Mouse (Mus musculus) bone marrow, adult 2 months (tissue): ENCODE data around the gene Ubl4b. TPM values are rescaled to one million over a fixed set of nuclear protein-coding genes. Genes with fewer than 3 reads are reported as not detected.

Experiments used
- H3K27ac ChIP-seq: fragments of 200-500 bp; 2 replicates; pipeline ENCODE4 v1.5.1; 2012; ENCODE audit warnings: low read depth, mild to moderate bottlenecking, control low read depth, inconsistent platforms, low read length; ENCODE audit not compliant: control insufficient read depth, poor library complexity, insufficient read depth
- H3K4me1 ChIP-seq: fragments of 200-500 bp; 2 replicates; pipeline ENCODE4 v1.6.1; 2011; ENCODE audit warnings: low read length; ENCODE audit not compliant: control insufficient read depth, insufficient read depth
- H3K4me3 ChIP-seq: fragments of 200-500 bp; replicated peaks from 2 replicates; pipeline ENCODE3; 2011; ENCODE audit warnings: mild to moderate bottlenecking, low read depth, low read length, control low read depth; ENCODE audit not compliant: control insufficient read depth
- CTCF ChIP-seq: fragments of 200-500 bp; IDR thresholded peaks from 2 replicates; pipeline ENCODE4 v1.5.1; 2011; ENCODE audit warnings: low read length, control low read depth; ENCODE audit not compliant: control insufficient read depth, insufficient read depth
- POLR2A ChIP-seq: fragments of 200-500 bp; IDR thresholded peaks from 2 replicates; pipeline ENCODE4 v1.6.1; 2011; ENCODE audit warnings: low read depth, mild to moderate bottlenecking, control low read depth, low read length, borderline replicate concordance; ENCODE audit not compliant: control insufficient read depth
- WGBS: fragments of 180-500 bp; shearing (Covaris S2); methylation state at CpG from one replicate; pipeline ENCODE4 v1.1.7; 2018; 5-methylcytosine and 5-hydroxymethylcytosine counted together
- polyA plus RNA-seq: library from polyadenylated mRNA; stranded (reverse); fragments of >200 nt; gene quantifications from 2 replicates; pipeline ENCODE4 v1.2.4, GENCODE M21; 2011; ENCODE audit warnings: low replicate concordance; ENCODE audit not compliant: missing spikeins, insufficient read depth, insufficient read length

Gene Ubl4b
- polyA plus RNA-seq, 1 experiment: not detected

DNA sequence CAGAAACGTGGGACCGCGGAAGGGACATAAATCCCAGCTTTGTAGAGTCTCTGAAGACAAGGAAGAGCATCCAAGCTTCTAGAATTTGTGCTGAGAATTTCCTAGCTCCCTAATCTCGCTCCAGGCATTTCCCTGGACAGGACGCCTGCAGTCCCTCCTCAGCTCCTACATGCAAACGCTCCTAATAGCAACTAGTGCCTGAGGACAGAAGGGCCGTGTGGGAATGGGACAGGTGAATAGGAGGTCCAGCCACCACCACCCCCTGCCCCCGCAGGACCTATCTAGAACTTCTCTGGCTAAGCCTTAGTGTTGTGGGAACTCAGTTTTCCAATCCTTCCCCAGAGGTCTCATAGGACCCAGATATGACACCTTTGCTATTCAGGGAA is 17.4 kb downstream of the Ubl4b start:
- no peaks in the 10 kb centered on the region for H3K4me1 ChIP-seq
- no peak overlapping the region for H3K27ac ChIP-seq
- 47% methylated on average over 8 of the region's 8 CpGs for WGBS
- TF ChIP-seq POLR2A (no peak), CTCF (no peak)
- no peak overlapping the region for H3K4me3 ChIP-seq

DNA sequence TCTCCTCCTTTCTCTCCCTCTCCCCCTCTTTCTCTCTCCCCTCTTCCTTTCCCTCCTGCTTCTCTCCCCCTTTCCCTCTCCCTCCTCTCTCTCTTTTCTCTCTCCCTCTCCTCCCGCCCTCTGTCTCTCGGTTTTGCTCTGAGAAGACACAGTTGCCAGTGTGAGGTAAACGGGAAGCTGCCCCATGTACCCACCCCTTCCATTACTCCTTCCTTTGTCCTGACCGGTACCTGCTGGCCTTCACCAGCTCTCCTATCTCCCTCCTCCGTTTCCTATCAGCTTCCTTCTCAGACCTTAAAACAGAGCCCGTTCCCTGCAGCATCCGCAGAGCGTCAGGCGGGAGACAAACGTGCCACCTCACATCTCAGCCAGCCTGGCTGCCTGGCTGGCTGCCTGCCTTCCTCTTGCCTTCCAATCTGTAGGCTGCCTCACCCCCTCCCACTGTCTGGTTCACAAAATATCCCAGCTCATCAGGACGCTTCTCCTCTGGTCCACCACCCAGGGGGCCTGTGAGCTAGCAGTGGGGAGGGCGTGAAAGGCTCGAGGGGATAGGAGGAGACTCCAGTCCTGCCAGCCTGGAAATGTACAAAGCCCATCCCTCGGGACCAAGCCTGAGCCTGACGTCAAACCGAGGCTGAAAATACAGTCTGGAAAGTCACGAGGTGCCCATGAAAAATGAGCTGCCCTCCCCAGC is 17.9 kb downstream of the Ubl4b start:
- Histone ChIP-seq H3K4me3 (no peak overlapping the region), H3K4me1 (no peaks in the 10 kb centered on the region), H3K27ac (no peak overlapping the region)
- 12% methylated on average over 17 of the region's 17 CpGs for WGBS
- TF ChIP-seq POLR2A (no peak), CTCF (no peak)

GRCm38 (mm10) chr3:107534951-107535350 is 19.9 kb downstream of the Ubl4b start:
- TF ChIP-seq POLR2A (no peak), CTCF (no peak)
- Histone ChIP-seq H3K4me1 (no peaks in the 10 kb centered on the region), H3K4me3 (no peak overlapping the region), H3K27ac (no peak overlapping the region)
- 76% methylated on average over 7 of the region's 7 CpGs for WGBS

DNA sequence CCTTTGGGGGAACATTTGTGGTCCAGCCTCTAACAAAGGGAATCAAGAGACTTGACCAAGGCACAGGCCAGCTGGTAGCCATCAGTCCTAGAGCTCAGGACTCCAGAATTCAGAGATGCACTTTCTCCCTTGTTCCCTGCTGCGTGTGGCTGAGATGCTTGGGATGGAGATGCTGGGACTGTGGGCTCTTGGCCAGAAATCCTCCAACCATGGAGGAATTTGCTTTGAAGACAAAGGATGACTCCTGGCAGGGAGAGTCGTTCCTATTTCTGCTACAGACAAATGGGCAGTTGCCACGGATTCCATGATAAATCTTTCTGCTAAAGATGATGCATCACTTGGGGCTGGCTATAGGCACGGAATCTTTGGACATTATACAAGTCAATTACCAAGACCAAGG is 21.3 kb downstream of the Ubl4b start:
- TF ChIP-seq CTCF (no peak), POLR2A (no peak)
- Histone ChIP-seq H3K4me1 (no peaks in the 10 kb centered on the region), H3K4me3 (no peak overlapping the region), H3K27ac (no peak overlapping the region)
- WGBS: 72% methylated on average over 4 of the region's 4 CpGs

DNA sequence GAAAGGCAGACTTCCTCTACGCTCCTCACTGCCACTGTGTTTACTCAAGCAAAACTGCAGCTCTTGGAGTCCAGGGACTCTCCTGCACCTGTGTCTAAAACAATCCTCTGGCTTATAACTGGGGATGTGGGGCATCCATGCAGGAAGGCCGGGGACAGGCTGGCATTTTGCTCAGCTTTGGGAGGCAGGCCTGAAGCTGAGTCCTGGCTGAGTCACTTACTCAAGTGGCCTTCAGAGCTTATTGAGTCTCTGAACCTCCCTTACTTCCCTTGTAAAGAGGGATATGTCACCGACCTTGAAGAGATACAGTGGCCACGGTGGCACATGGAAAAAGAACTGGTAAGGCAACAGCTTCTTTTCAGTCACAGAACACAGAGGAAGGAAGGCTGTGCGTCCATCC is 24.3 kb downstream of the Ubl4b start:
- Histone ChIP-seq H3K4me3 (no peak overlapping the region), H3K4me1 (no peaks in the 10 kb centered on the region), H3K27ac (no peak overlapping the region)
- no peak for TF ChIP-seq CTCF
- no peak for TF ChIP-seq POLR2A
- 65% methylated on average over 5 of the region's 5 CpGs for WGBS

- WGBS: 64% methylated on average over 5 of the region's 5 CpGs
- H3K4me1 ChIP-seq: no peaks in the 10 kb centered on the region
- H3K4me3 ChIP-seq: no peak overlapping the region
- TF ChIP-seq POLR2A: no peak
- TF ChIP-seq CTCF: no peak
- H3K27ac ChIP-seq: no peak overlapping the region
Measured at GRCm38 (mm10) chr3:107529182-107529581, 25.7 kb downstream of the Ubl4b start.

GRCm38 (mm10) chr3:107528401-107529118 is 26.3 kb downstream of the Ubl4b start:
- WGBS: 33% methylated on average over 9 of the region's 9 CpGs
- Histone ChIP-seq H3K4me1 (no peaks in the 10 kb centered on the region), H3K27ac (no peak overlapping the region), H3K4me3 (no peak overlapping the region)
- TF ChIP-seq CTCF (no peak), POLR2A (no peak)

DNA sequence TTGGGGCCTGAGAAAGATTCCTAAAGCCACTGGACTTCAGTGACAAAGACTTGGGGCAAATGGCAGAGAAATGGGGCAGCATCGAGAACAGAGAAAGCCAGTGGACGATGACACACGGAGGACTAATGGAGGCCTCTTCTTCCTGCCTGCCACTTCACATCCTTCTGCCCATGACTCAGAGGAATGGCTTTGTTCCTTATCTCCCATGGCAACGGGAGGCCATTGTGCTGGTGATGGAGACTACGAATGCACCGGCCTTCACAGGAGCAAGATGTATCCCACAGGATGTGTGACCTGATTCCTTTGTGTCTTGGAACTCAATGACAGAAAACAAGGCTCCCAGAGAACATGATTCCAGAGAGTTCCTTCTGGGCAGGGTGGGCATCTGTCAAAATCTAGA is 30.3 kb downstream of the Ubl4b start:
- WGBS: 44% methylated on average over 6 of the region's 6 CpGs
- no peak overlapping the region for H3K4me3 ChIP-seq
- H3K4me1 ChIP-seq: no peaks in the 10 kb centered on the region
- TF ChIP-seq CTCF: no peak
- no peak for TF ChIP-seq POLR2A
- no peak overlapping the region for H3K27ac ChIP-seq

- H3K27ac ChIP-seq: no peak overlapping the region
- TF ChIP-seq POLR2A: no peak
- H3K4me1 ChIP-seq: no peaks in the 10 kb centered on the region
- WGBS: 73% methylated on average over 5 of the region's 5 CpGs
- H3K4me3 ChIP-seq: no peak overlapping the region
Measured at GRCm38 (mm10) chr3:107520931-107521330, 33.9 kb downstream of the Ubl4b start.
